ENCODE assay signal across 19 mouse cellular contexts in the genomic region with DNA sequence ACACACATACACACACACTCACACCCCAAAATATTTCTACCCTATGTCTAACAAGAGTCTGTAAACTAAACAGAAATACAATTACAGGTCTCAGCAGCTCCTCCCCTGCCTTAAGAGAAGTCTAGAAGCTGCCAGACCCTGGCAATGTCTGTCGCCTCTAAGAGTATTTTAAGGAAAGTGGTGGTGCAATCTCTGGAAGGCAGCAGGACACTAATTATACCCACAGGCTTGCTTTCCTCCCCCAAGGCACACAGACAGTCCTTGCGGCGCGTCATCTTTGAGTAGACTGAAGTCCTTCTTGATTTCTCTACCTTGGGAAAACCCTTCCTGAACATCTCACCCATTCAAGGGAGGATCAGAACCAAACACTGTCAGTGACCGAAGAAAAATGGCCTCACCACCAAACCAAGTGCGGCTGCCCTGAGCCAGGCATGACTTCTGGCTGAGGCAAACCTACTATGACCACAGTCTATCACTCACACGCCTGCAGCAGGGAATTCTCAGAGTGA.
"Had no signal": no experiment of that assay in that cellular context is flagged by ENCODE, and none has a peak within 500 bp of the region (broad histone marks: within the 10 kb centered on the region; RNA-seq: fewer than 3 reads in every experiment).

No protein-coding gene starts in this region.

- H3K9ac ChIP-seq: kidney, embryonic 15.5 days; limb, embryonic 12.5 days; limb, embryonic 15.5 days; liver, embryonic 14.5 days; liver, postnatal 0 days; lung, embryonic 14.5 days; midbrain, embryonic 13.5 days; neural tube, embryonic 13.5 days had no signal

- H3K36me3 ChIP-seq: midbrain, embryonic 13.5 days; neural tube, embryonic 13.5 days had no signal

- ATAC-seq: liver, postnatal 0 days; lung, postnatal 0 days; midbrain, embryonic 13.5 days; midbrain, embryonic 16.5 days had no signal

- H3K27me3 ChIP-seq: kidney, embryonic 15.5 days; limb, embryonic 12.5 days; limb, embryonic 15.5 days; midbrain, embryonic 13.5 days; neural tube, embryonic 13.5 days had no signal

- H3K27ac ChIP-seq: kidney, embryonic 15.5 days; limb, embryonic 12.5 days; limb, embryonic 15.5 days; liver, embryonic 14.5 days; macrophage; midbrain, embryonic 13.5 days; neural tube, embryonic 13.5 days; stomach, postnatal 0 days had no signal

- H3K9me3 ChIP-seq: kidney, embryonic 15.5 days; limb, embryonic 12.5 days; limb, embryonic 15.5 days; midbrain, embryonic 13.5 days; neural tube, embryonic 13.5 days had no signal

- DNase-seq: kidney, adult 8-10 months; kidney, postnatal 10 days; kidney, postnatal 36 days; left cerebral cortex, postnatal 4 days; liver, postnatal 0 days; lung, embryonic 14.5 days; thymus, postnatal 25 days had no signal

- H3K4me1 ChIP-seq: midbrain, embryonic 13.5 days had no signal

- H3K4me2 ChIP-seq: kidney, embryonic 15.5 days; limb, embryonic 12.5 days; limb, embryonic 15.5 days; liver, embryonic 11.5 days; lung, embryonic 14.5 days; midbrain, embryonic 13.5 days; neural tube, embryonic 13.5 days had no signal

- H3K4me3 ChIP-seq: kidney, embryonic 15.5 days; limb, embryonic 12.5 days; limb, embryonic 15.5 days; midbrain, embryonic 13.5 days; myocyte; neural tube, embryonic 13.5 days had no signal
